Mouse (Mus musculus) megakaryocyte, embryonic 14.5 days (primary cell): ENCODE results near the gene Cobl.

Experiments used
- FLI1 ChIP-seq: IDR thresholded peaks from 2 replicates; pipeline ENCODE4 v1.6.1; 2012; ENCODE audit warnings: low read length, inconsistent platforms, mixed read lengths
- GATA1 ChIP-seq: IDR thresholded peaks from 3 replicates; pipeline ENCODE4 v1.6.1; 2012; ENCODE audit warnings: mixed read lengths, low read length, inconsistent platforms, borderline replicate concordance

GRCm38 (mm10) chr11:12346486-12346885 is 118.3 kb downstream of the Cobl start:
- no peak for TF ChIP-seq GATA1
- TF ChIP-seq FLI1, result no peak
